Mouse (Mus musculus) stomach, postnatal 0 days (tissue): ENCODE results near the gene Calu.

ENCODE experiments used
- CTCF ChIP-seq: IDR thresholded peaks from 2 replicates; pipeline ENCODE4 v1.5.1; 2016; ENCODE audit warnings: antibody characterized with exemption, low read depth, mild to moderate bottlenecking, moderate library complexity
- EP300 ChIP-seq: optimal IDR thresholded peaks from 2 replicates; pipeline ENCODE3; 2016; ENCODE audit warnings: antibody characterized with exemption

- TF ChIP-seq CTCF (no peak), EP300 (no peak)
These were observed 11.5 kb downstream of the Calu start for GRCm38 (mm10) chr6:29359386-29359785.
